Mouse (Mus musculus) intestine, postnatal 0 days (tissue): ENCODE measurements around the gene Rps3. TPM values are rescaled to one million over a fixed set of nuclear protein-coding genes. Genes with fewer than 3 reads are reported as not detected.

ENCODE experiments used
- ATAC-seq: fragments of 200-750 bp; cut with Nextera tagmentation; 2 replicates; pipeline ENCODE4 v1.8.0; 2017; ENCODE audit warnings: mild to moderate bottlenecking, moderate TSS enrichment, moderate library complexity
- H3K27ac ChIP-seq: fragments of 300-500 bp; sonication (generic); 2 replicates; pipeline ENCODE4 v1.5.1; 2014; ENCODE audit warnings: mild to moderate bottlenecking, low read depth, low read length, moderate library complexity
- H3K27me3 ChIP-seq: fragments of 300-500 bp; sonication (generic); replicated peaks from 2 replicates; pipeline ENCODE4 v1.6.1; 2014; ENCODE audit warnings: low read length, mixed read lengths; ENCODE audit not compliant: control insufficient read depth, insufficient read depth
- H3K36me3 ChIP-seq: fragments of 300-500 bp; sonication (generic); 2 replicates; pipeline ENCODE4 v1.6.1; 2014; ENCODE audit warnings: mild to moderate bottlenecking, moderate library complexity; ENCODE audit not compliant: control insufficient read depth, insufficient read depth
- H3K4me1 ChIP-seq: fragments of 300-500 bp; sonication (generic); replicated peaks from 2 replicates; pipeline ENCODE4 v1.6.1; 2014; ENCODE audit warnings: antibody characterized with exemption, low read length, mixed read lengths; ENCODE audit not compliant: control insufficient read depth, insufficient read depth
- H3K4me2 ChIP-seq: fragments of 300-500 bp; sonication (generic); replicated peaks from 2 replicates; pipeline ENCODE4 v1.6.1; 2014; ENCODE audit warnings: low read depth, mild to moderate bottlenecking, moderate library complexity
- H3K4me3 ChIP-seq: fragments of 300-500 bp; sonication (generic); 2 replicates; pipeline ENCODE4 v1.5.1; 2014; ENCODE audit warnings: low read depth, low read length
- H3K9ac ChIP-seq: fragments of 300-500 bp; sonication (generic); 2 replicates; pipeline ENCODE4 v1.6.1; 2014; ENCODE audit warnings: mild to moderate bottlenecking, low read depth, low read length
- H3K9me3 ChIP-seq: fragments of 300-500 bp; sonication (generic); 2 replicates; pipeline ENCODE4 v1.6.1; 2016; ENCODE audit warnings: mixed run types; ENCODE audit not compliant: control insufficient read depth
- CTCF ChIP-seq: sonication (generic); IDR thresholded peaks from 2 replicates; pipeline ENCODE4 v1.5.1; 2016; ENCODE audit warnings: low read depth, mild to moderate bottlenecking, control low read depth, antibody characterized with exemption, moderate library complexity
- WGBS: fragments of 180-500 bp; shearing (Covaris S2); extraction: QIAGEN DNeasy Blood & Tissue Kit; methylation state at CpG from one replicate; pipeline ENCODE4 v1.1.7; 2014; 5-methylcytosine and 5-hydroxymethylcytosine counted together
- polyA plus RNA-seq: library from polyadenylated mRNA; unstranded; fragments of >200 nt; fragmentation: Nextera tagmentation; extraction: Ambion mirVana; gene quantifications from 2 replicates; pipeline ENCODE4 v1.2.1, GENCODE M21; 2015

Rps3 gene
- polyA plus RNA-seq, 1 experiment from 2014 or later = 541 TPM

DNA sequence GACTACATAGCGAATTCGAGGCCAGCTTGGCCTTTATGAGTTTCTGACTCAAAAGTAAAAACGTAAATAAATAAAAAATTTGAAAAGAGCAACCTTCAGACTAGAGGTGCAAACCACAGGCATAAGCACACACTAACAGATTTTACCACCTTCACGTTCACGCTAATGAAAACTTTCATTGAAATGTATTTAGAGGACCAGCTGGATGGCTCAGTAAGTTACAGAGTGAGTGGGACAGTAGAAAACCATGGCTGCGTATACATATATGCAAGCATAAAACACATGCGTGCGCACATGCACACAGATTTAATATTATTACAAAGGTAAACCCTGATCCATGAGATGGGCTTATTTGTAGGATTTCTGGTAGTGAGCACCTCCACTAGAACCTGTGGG is 384 bp upstream of the Rps3 start:
- 0 out of 2 replicates have a peak, but pooled peaks have one; percentile 1 for ATAC-seq
- Histone ChIP-seq H3K9me3 (no peaks in the 10 kb centered on the region), H3K4me3 (no peak overlapping the region), H3K36me3 (peaks cover 33% of the 10 kb centered on the region), H3K9ac (no peak overlapping the region), H3K27me3 (no peaks in the 10 kb centered on the region), H3K27ac (no peak overlapping the region), H3K4me1 (0 out of 2 replicates have a peak, but pooled peaks cover 9% of the 10 kb centered on the region), H3K4me2 (peak overlapping the region; percentile 57)
- TF ChIP-seq CTCF = no peak
- WGBS = 45% methylated on average over 8 of the region's 8 CpGs

GRCm38 (mm10) chr7:99482637-99483036 is 901 bp downstream of the Rps3 start:
- 0% methylated on average over 6 of the region's 6 CpGs for WGBS
- Histone ChIP-seq H3K27me3 (no peaks in the 10 kb centered on the region), H3K4me1 (0 out of 2 replicates have a peak, but pooled peaks cover 9% of the 10 kb centered on the region), H3K4me2 (peak overlapping the region; percentile 65), H3K4me3 (peak overlapping the region; percentile 60), H3K9me3 (no peaks in the 10 kb centered on the region), H3K9ac (peak overlapping the region; percentile 65), H3K27ac (no peak overlapping the region), H3K36me3 (peaks cover 46% of the 10 kb centered on the region)
- no peak for TF ChIP-seq CTCF
- no peak for ATAC-seq

GRCm38 (mm10) chr7:99477235-99477634 is 6.3 kb downstream of the Rps3 start:
- 83% methylated on average over 5 of the region's 5 CpGs for WGBS
- H3K36me3 ChIP-seq = peaks cover 67% of the 10 kb centered on the region
- no peak overlapping the region for H3K4me3 ChIP-seq

GRCm38 (mm10) chr7:99476558-99477114 is 6.9 kb downstream of the Rps3 start:
- no peak for ATAC-seq
- Histone ChIP-seq H3K4me2 (no peak overlapping the region), H3K36me3 (peaks cover 62% of the 10 kb centered on the region), H3K4me3 (no peak overlapping the region), H3K4me1 (0 out of 2 replicates have a peak, but pooled peaks cover 12% of the 10 kb centered on the region), H3K9me3 (no peaks in the 10 kb centered on the region), H3K27ac (no peak overlapping the region; the same call in 1 of the 2 replicates), H3K9ac (no peak overlapping the region), H3K27me3 (no peaks in the 10 kb centered on the region)
- no peak for TF ChIP-seq CTCF
- 41% methylated on average over 3 of the region's 3 CpGs for WGBS

More at GRCm38 (mm10) chr7:99477235-99477634, 6.3 kb downstream of the Rps3 start:
- Histone ChIP-seq H3K9me3 (no peaks in the 10 kb centered on the region), H3K27ac (no peak overlapping the region), H3K4me1 (0 out of 2 replicates have a peak, but pooled peaks cover 12% of the 10 kb centered on the region), H3K9ac (no peak overlapping the region), H3K27me3 (no peaks in the 10 kb centered on the region), H3K4me2 (no peak overlapping the region)
- no peak for ATAC-seq
- peak; percentile 32; the same call in 1 of the 2 replicates for TF ChIP-seq CTCF

- Histone ChIP-seq H3K4me3 (no peak overlapping the region), H3K36me3 (peaks cover 51% of the 10 kb centered on the region), H3K27me3 (no peaks in the 10 kb centered on the region), H3K27ac (no peak overlapping the region), H3K4me1 (0 out of 2 replicates have a peak, but pooled peaks cover 8% of the 10 kb centered on the region), H3K4me2 (no peak overlapping the region), H3K9ac (no peak overlapping the region), H3K9me3 (no peaks in the 10 kb centered on the region)
- no peak for ATAC-seq
- TF ChIP-seq CTCF = no peak
- 80% methylated on average over 2 of the region's 2 CpGs for WGBS
Observed at GRCm38 (mm10) chr7:99475562-99475911, 8.0 kb downstream of the Rps3 start.

GRCm38 (mm10) chr7:99474836-99475561 is 8.5 kb downstream of the Rps3 start:
- ATAC-seq = no peak
- TF ChIP-seq CTCF = no peak
- Histone ChIP-seq H3K9me3 (no peaks in the 10 kb centered on the region), H3K4me3 (no peak overlapping the region), H3K4me2 (no peak overlapping the region), H3K27ac (peak overlapping the region; percentile 35; the same call in 1 of the 2 replicates), H3K4me1 (0 out of 2 replicates have a peak, but pooled peaks cover 4% of the 10 kb centered on the region), H3K27me3 (no peaks in the 10 kb centered on the region), H3K36me3 (peaks cover 45% of the 10 kb centered on the region), H3K9ac (no peak overlapping the region)
- 69% methylated on average over 12 of the region's 12 CpGs for WGBS
